Mouse (Mus musculus): ENCODE measurements around the gene Bicdl2. TPM values are rescaled to one million over a fixed set of nuclear protein-coding genes. Genes with fewer than 3 reads are reported as not detected.

Bicdl2 gene
- polyA plus RNA-seq, 1 experiment = 11.7 TPM

DNA sequence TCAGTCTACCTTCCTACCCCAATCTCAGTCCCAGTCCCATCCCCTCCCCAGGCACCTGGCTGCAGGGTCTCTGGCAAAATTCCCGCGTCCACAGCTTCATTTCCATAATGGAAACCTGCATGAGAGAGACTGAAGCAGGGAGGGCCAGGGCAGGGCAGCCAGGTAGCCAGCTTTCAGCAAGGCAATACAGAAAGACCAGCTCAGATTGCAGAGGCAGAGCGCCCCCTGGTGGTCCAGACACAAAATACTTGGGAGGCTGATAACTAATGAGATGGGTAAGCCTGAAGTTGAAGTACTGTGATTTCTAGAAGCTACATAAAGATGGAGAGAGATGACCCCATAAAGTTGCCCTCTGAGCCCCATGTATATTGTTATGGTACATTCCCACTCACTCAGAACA is 45.9 kb downstream of the Bicdl2 start:
- peak; percentile 64 for DNase-seq (ENCODE audit: low spot score)

DNA sequence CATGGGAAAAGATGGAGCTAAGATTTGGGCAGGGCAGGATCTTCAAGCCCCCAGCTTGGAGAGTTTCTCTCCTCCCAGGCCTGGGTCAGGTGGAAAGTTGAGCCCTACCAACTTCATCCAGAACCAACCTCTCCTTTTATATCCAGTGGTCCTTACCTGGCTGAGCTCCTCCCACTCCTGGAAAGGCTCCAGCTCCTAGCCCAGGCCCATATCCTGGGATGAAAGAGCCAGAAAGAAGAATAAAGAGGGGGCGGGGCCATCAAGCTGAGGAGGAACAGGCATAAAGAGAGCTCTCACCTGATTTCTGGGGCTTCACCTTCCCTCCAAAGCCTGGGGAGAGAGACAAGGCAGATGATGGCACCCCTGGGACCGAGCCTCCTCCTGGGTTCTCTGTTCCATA is 56.7 kb downstream of the Bicdl2 start:
- DNase-seq (ENCODE audit: low spot score) = no peak

Other genes with a start within 250 kb of the Bicdl2 start
- gene Vmn2r117, start 180.8 kb upstream of the Bicdl2 start, polyA plus RNA-seq (2012; rRNA removed) = not detected in 2 replicates
- 7.6 and 7.8 TPM in 2 replicates for gene Zfp213, start 96.3 kb upstream of the Bicdl2 start, polyA plus RNA-seq (2012; rRNA removed)
- gene Zfp13, start 61.0 kb upstream of the Bicdl2 start, polyA plus RNA-seq (2012; rRNA removed) = 9.2 and 11.9 TPM in 2 replicates
- 0.04 TPM in 2 replicates for gene Zscan10, start 59.6 kb upstream of the Bicdl2 start, polyA plus RNA-seq (2012; rRNA removed)
- 0.22 and 0.29 TPM in 2 replicates for gene Mmp25, start 15.2 kb upstream of the Bicdl2 start, polyA plus RNA-seq (2012; rRNA removed)
- 136 and 183 TPM in 2 replicates for gene Hcfc1r1, start 13.1 kb downstream of the Bicdl2 start, polyA plus RNA-seq (2012; rRNA removed)
- 13.2 and 16.9 TPM in 2 replicates for gene Thoc6, start 13.4 kb downstream of the Bicdl2 start, polyA plus RNA-seq (2012; rRNA removed)
- 17.4 and 26.7 TPM in 2 replicates for gene Tnfrsf12a, start 17.0 kb downstream of the Bicdl2 start, polyA plus RNA-seq (2012; rRNA removed)
- 0.04 TPM in 1 of 2 replicates, not detected in the other for gene Cldn6, start 18.7 kb downstream of the Bicdl2 start, polyA plus RNA-seq (2012; rRNA removed)
- gene Cldn9, start 23.5 kb downstream of the Bicdl2 start, polyA plus RNA-seq (2012; rRNA removed) = not detected in 2 replicates
- gene 1520401A03Rik, start 62.3 kb downstream of the Bicdl2 start, polyA plus RNA-seq (2012; rRNA removed) = 0.10 and 0.23 TPM in 2 replicates
- 10.4 and 15.3 TPM in 2 replicates for gene Pkmyt1, start 65.8 kb downstream of the Bicdl2 start, polyA plus RNA-seq (2012; rRNA removed)
- gene Paqr4, start 80.4 kb downstream of the Bicdl2 start, polyA plus RNA-seq (2012; rRNA removed) = 12.8 and 13.0 TPM in 2 replicates
- gene Kremen2, start 85.3 kb downstream of the Bicdl2 start, polyA plus RNA-seq (2012; rRNA removed) = 0.04 and 0.11 TPM in 2 replicates
- gene Flywch1, start 111.1 kb downstream of the Bicdl2 start, polyA plus RNA-seq (2012; rRNA removed) = 35.0 and 39.3 TPM in 2 replicates
- 9.0 and 13.2 TPM in 2 replicates for gene Flywch2, start 125.6 kb downstream of the Bicdl2 start, polyA plus RNA-seq (2012; rRNA removed)
- 540 TPM in 2 replicates for gene Srrm2, start 130.0 kb downstream of the Bicdl2 start, polyA plus RNA-seq (2012; rRNA removed)
- gene Elob, start 168.6 kb downstream of the Bicdl2 start, polyA plus RNA-seq (2012; rRNA removed) = 466 and 498 TPM in 2 replicates
- not detected in 2 replicates for gene Prss33, start 175.6 kb downstream of the Bicdl2 start, polyA plus RNA-seq (2012; rRNA removed)
- gene Prss32, start 183.3 kb downstream of the Bicdl2 start, polyA plus RNA-seq (2012; rRNA removed) = 0.67 and 1.1 TPM in 2 replicates
- 0.04 and 0.28 TPM in 2 replicates for gene Prss41, start 183.7 kb downstream of the Bicdl2 start, polyA plus RNA-seq (2012; rRNA removed)
- not detected in 2 replicates for gene Prss21, start 207.6 kb downstream of the Bicdl2 start, polyA plus RNA-seq (2012; rRNA removed)
- gene Dcpp1, start 220.4 kb downstream of the Bicdl2 start, polyA plus RNA-seq (2012; rRNA removed) = not detected in 2 replicates
- not detected in 2 replicates for gene Dcpp2, start 220.4 kb downstream of the Bicdl2 start, polyA plus RNA-seq (2012; rRNA removed)

All from urinary bladder, adult 2 months (tissue).